Comparison of ENCODE assay signal across 8 mouse cellular contexts in the genomic region with DNA sequence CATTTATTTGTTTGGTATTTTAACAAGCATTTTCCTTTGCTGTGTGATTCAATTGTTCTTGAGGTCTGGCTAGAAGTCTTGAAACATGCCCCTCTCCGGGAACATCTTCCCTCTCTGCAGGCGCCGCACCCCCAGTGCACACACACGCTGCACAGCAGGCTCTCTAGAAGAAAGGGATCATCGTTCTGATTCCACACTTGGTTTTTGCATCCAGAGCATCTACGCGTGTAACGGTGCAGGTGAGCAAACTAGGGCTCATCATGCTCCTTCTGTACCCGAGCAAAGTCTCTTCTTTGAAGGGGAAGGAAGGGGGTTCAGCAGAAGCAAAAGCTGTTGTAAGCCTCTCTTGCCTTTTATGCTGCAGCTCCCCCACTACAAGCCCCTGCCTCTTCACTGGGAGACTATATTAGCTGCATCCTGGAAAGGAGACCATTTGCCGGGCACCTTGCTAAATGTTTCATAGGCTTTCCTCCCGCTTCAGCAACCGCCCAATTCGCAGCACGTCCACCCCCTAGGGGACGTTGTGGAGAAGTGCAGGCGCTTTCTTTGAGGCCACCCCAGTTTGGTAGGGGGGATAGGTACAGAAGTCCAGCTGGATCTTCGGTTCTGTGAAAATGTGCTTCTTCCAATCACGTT. TPM values are rescaled to one million over a fixed set of nuclear protein-coding genes. Genes with fewer than 3 reads are reported as not detected.
DNase-seq lines count a peak whose midpoint lies in the region; ATAC-seq and TF ChIP-seq lines count a peak whose summit lies in the region.

Tmem163 (minus strand) TSS at position 51 of the 636 bp plus-strand sequence.

- 30% methylated on average over 18 of the region's 18 CpGs for WGBS in thymus, adult 2 months
- 10% methylated on average over 18 of the region's 18 CpGs for WGBS in forebrain, embryonic 11.5 days
- WGBS in kidney, adult 2 months, result 23% methylated on average over 18 of the region's 18 CpGs
- 27% methylated on average over 18 of the region's 18 CpGs for WGBS in lung, adult 2 months
- whole genome bisulfite sequencing in neural tube, embryonic 15.5 days, result 13% methylated on average over 18 of the region's 18 CpGs

- ATAC-seq in forebrain, embryonic 11.5 days (replicated peaks; ENCODE audit: low FRiP score), result 0 out of 2 replicates have a peak, but pooled peaks have one; percentile 25
- no peak for ATAC-seq in neural tube, embryonic 15.5 days (ENCODE audit: low FRiP score)

- no peak for TF ChIP-seq POLR2A in thymus, adult 2 months (IDR thresholded peaks at IDR 0.05; ENCODE audit: control insufficient read depth, extremely low read depth, insufficient read depth, low read length, poor library complexity)
- TF ChIP-seq POLR2A in bone marrow macrophage, adult 2 months (IDR thresholded peaks at IDR 0.05; ENCODE audit: borderline replicate concordance, low read depth, low read length), result no peak
- no peak for TF ChIP-seq POLR2A in kidney, adult 2 months (IDR thresholded peaks at IDR 0.05; ENCODE audit: low read depth, low read length)
- no peak for TF ChIP-seq POLR2A in lung, adult 2 months (IDR thresholded peaks at IDR 0.05; ENCODE audit: borderline replicate concordance, extremely low read depth, low read depth, low read length)

- H3K4me1 ChIP-seq in thymus, adult 2 months (replicated peaks; ENCODE audit: control insufficient read depth, insufficient read depth, low read length), result peaks cover 13% of the 10 kb centered on the region
- 0 out of 2 replicates have a peak, but pooled peaks cover 3% of the 10 kb centered on the region for H3K4me1 ChIP-seq in bone marrow macrophage, adult 2 months (ENCODE audit: control insufficient read depth, insufficient read depth, low read length)
- peaks cover 11% of the 10 kb centered on the region for H3K4me1 ChIP-seq in forebrain, embryonic 11.5 days (replicated peaks; ENCODE audit: control insufficient read depth, insufficient read depth, low read length)
- H3K4me1 ChIP-seq in kidney, adult 2 months (ENCODE audit: control insufficient read depth, insufficient read depth, low read length), result no peaks in the 10 kb centered on the region
- no peaks in the 10 kb centered on the region for H3K4me1 ChIP-seq in lung, adult 2 months (ENCODE audit: control insufficient read depth, insufficient read depth, low read length)
- H3K4me1 ChIP-seq in neural tube, embryonic 15.5 days, result peaks cover 36% of the 10 kb centered on the region

- H3K27me3 ChIP-seq in thymus, adult 2 months (ENCODE audit: control insufficient read depth, insufficient read depth, low read length), result peaks cover 14% of the 10 kb centered on the region; the same call in 1 of the 2 replicates
- peaks cover 35% of the 10 kb centered on the region for H3K27me3 ChIP-seq in forebrain, embryonic 11.5 days (ENCODE audit: control insufficient read depth, insufficient read depth, low read length)
- H3K27me3 ChIP-seq in kidney, adult 2 months (replicated peaks; ENCODE audit: control insufficient read depth, insufficient read depth, low read length), result peaks cover 6% of the 10 kb centered on the region
- H3K27me3 ChIP-seq in neural tube, embryonic 15.5 days (replicated peaks), result peaks cover 27% of the 10 kb centered on the region

- H3K4me3 ChIP-seq in thymus, adult 2 months (ENCODE audit: control insufficient read depth, insufficient read depth, low read length), result no peak within 1 kb of the TSS
- no peak within 1 kb of the TSS for H3K4me3 ChIP-seq in bone marrow macrophage, adult 2 months (ENCODE audit: insufficient read depth, low read length)
- H3K4me3 ChIP-seq in forebrain, embryonic 11.5 days (ENCODE audit: low read depth, low read length), result peak within 1 kb of the TSS; percentile 55; the same call in 1 of the 2 replicates
- H3K4me3 ChIP-seq in kidney, adult 2 months (ENCODE audit: insufficient read depth, low read depth, low read length), result no peak within 1 kb of the TSS
- H3K4me3 ChIP-seq in lung, adult 2 months (replicated peaks; ENCODE audit: extremely low read depth, low read depth, low read length), result no peak within 1 kb of the TSS
- H3K4me3 ChIP-seq in neural tube, embryonic 15.5 days (replicated peaks), result peak within 1 kb of the TSS; percentile 62

- no peaks in the 10 kb centered on the region for H3K36me3 ChIP-seq in thymus, adult 2 months (ENCODE audit: control insufficient read depth, insufficient read depth, low read length)
- H3K36me3 ChIP-seq in forebrain, embryonic 11.5 days (ENCODE audit: control insufficient read depth, insufficient read depth, low read length), result no peaks in the 10 kb centered on the region
- H3K36me3 ChIP-seq in kidney, adult 2 months (ENCODE audit: control insufficient read depth, insufficient read depth, low read length), result no peaks in the 10 kb centered on the region
- no peaks in the 10 kb centered on the region for H3K36me3 ChIP-seq in neural tube, embryonic 15.5 days

- peak; percentile 66; the same call in 1 of the 2 replicates for TF ChIP-seq CTCF in thymus, adult 2 months (IDR thresholded peaks at IDR 0.05; ENCODE audit: borderline replicate concordance, control insufficient read depth, extremely low read depth, insufficient read depth, low read length, poor library complexity)
- peak; percentile 76 for TF ChIP-seq CTCF in bone marrow macrophage, adult 2 months (IDR thresholded peaks at IDR 0.05; ENCODE audit: low read depth, low read length)
- TF ChIP-seq CTCF in kidney, adult 2 months (conservative IDR thresholded peaks at IDR 0.05; ENCODE audit: insufficient read depth, insufficient read length, low read depth, low read length), result peak; percentile 72
- peak; percentile 68 for TF ChIP-seq CTCF in lung, adult 2 months (IDR thresholded peaks at IDR 0.05; ENCODE audit: insufficient read depth, low read length)

- peak within 1 kb of the TSS; percentile 3; the same call in 1 of the 2 replicates for H3K4me2 ChIP-seq in forebrain, embryonic 11.5 days (ENCODE audit: low read depth, low read length, severe bottlenecking)
- peak within 1 kb of the TSS; percentile 80 for H3K4me2 ChIP-seq in neural tube, embryonic 15.5 days

- peak; percentile 63 for DNase-seq in thymus, adult 2 months
- no peak for DNase-seq in thymus, adult 18-20 months
- peak; percentile 80 for DNase-seq in forebrain, embryonic 11.5 days (ENCODE audit: low spot score)
- DNase-seq in kidney, adult 2 months, result peak; percentile 37
- peak; percentile 37 for DNase-seq in lung, adult 2 months
- no peak for DNase-seq in adipocyte (ENCODE audit: low spot score)

- H3K27ac ChIP-seq in thymus, adult 2 months (ENCODE audit: control insufficient read depth, insufficient read depth, low read length), result no peak within 1 kb of the TSS
- H3K27ac ChIP-seq in bone marrow macrophage, adult 2 months (ENCODE audit: insufficient read depth, low read depth, low read length), result no peak within 1 kb of the TSS
- no peak within 1 kb of the TSS for H3K27ac ChIP-seq in forebrain, embryonic 11.5 days (ENCODE audit: low read depth, low read length)
- no peak within 1 kb of the TSS for H3K27ac ChIP-seq in kidney, adult 2 months (ENCODE audit: insufficient read depth, low read depth, low read length)
- H3K27ac ChIP-seq in neural tube, embryonic 15.5 days (replicated peaks), result peak within 1 kb of the TSS; percentile 74

- H3K9me3 ChIP-seq in forebrain, embryonic 11.5 days (ENCODE audit: control insufficient read depth, low read length), result no peaks in the 10 kb centered on the region
- no peaks in the 10 kb centered on the region for H3K9me3 ChIP-seq in neural tube, embryonic 15.5 days (replicated peaks)

- peak within 1 kb of the TSS; percentile 23; the same call in 1 of the 2 replicates for H3K9ac ChIP-seq in forebrain, embryonic 11.5 days (ENCODE audit: low read length)
- H3K9ac ChIP-seq in neural tube, embryonic 15.5 days (replicated peaks), result peak within 1 kb of the TSS; percentile 64; the same call in 1 of the 2 replicates

RNA-seq across cellular contexts. Expression of gene Tmem163, which starts in this region (rescaled TPM):
- 1.5 and 1.8 TPM in 2 replicates for polyA plus RNA-seq in thymus, adult 2 months (2012; rRNA removed)
- polyA plus RNA-seq in bone marrow macrophage, adult 2 months (2012; ENCODE audit: insufficient read depth, insufficient read length, missing spikeins), result 0.23 TPM in 1 of 2 replicates, not detected in the other
- polyA plus RNA-seq in forebrain, embryonic 11.5 days (2014; fragmentation: Nextera tagmentation; extraction: Ambion mirVana), result 22.8 and 23.4 TPM in 2 replicates
- 2.5 TPM in 2 replicates for polyA plus RNA-seq in kidney, adult 2 months (2012; rRNA removed)
- 25.3 and 35.9 TPM in 2 replicates for polyA plus RNA-seq in lung, adult 2 months (2012; rRNA removed)
- 47.1 and 54.1 TPM in 2 replicates for polyA plus RNA-seq in neural tube, embryonic 15.5 days (2015; fragmentation: Nextera tagmentation; extraction: Ambion mirVana)

Comparison
In these comparisons a context has a peak if more than half of its experiments do, and no peak if none do; other contexts are left out.
1. DNase-seq: peak in thymus, adult 2 months (single experiment), forebrain, embryonic 11.5 days (single experiment), kidney, adult 2 months (single experiment) and lung, adult 2 months (single experiment); none in thymus, adult 18-20 months (0 of 2) and adipocyte (single experiment).
2. H3K4me3 ChIP-seq: peak in forebrain, embryonic 11.5 days (single experiment) and neural tube, embryonic 15.5 days (single experiment); none in thymus, adult 2 months (single experiment), bone marrow macrophage, adult 2 months (single experiment), kidney, adult 2 months (single experiment) and lung, adult 2 months (single experiment).
3. Peak in every context shown above with its lines, with median percentiles within 50 percentile points of each other: CTCF ChIP-seq.